Mouse (Mus musculus): ENCODE measurements around the gene Slc25a21.

The Slc25a21 gene

DNA sequence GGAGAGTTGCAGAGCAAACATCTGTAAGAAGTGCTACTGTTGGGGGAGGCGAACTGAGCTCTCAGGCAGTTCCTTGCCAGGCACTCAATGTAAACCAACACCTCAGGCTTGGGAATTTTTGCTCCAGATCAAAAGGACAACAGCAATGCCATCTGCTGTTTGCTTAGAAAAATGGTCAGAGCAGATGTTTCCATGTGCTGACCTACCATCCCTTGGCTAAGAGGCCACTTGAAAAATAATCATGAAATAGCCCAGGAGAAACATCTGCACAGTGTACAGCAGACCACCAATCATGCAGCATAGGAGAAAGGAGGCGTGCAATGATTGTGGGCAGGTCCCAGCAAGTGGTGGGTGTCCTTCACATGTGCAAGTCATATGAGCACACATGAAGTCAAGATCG lies 180.9 kb downstream of the Slc25a21 start:
- DNase-seq: peak in 1 of 2 experiments; percentile 17

DNA sequence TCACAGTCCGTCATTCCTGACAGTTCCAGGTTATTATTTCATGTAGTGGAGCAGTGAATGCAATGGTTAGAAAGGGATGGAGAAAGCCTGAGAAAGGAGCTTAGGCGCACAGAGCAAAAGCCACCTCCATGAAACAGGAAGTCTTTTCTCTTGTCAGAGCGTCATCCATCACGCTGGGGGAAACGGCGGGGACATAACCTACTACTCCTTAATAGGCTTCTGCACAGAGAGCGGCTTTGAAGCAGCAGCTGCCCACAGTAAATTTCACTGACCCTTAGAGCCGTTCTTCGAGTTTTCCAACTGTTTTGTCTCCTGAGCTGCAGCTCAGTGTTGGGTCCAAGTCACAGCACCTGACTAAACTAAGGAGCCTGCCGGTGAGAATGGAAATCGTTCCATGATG lies 188.3 kb downstream of the Slc25a21 start:
- no peak for DNase-seq

- peak in 1 of 2 experiments; percentile 61 for DNase-seq
Measured at GRCm38 (mm10) chr12:56986049-56986448, 211.2 kb downstream of the Slc25a21 start.

DNA sequence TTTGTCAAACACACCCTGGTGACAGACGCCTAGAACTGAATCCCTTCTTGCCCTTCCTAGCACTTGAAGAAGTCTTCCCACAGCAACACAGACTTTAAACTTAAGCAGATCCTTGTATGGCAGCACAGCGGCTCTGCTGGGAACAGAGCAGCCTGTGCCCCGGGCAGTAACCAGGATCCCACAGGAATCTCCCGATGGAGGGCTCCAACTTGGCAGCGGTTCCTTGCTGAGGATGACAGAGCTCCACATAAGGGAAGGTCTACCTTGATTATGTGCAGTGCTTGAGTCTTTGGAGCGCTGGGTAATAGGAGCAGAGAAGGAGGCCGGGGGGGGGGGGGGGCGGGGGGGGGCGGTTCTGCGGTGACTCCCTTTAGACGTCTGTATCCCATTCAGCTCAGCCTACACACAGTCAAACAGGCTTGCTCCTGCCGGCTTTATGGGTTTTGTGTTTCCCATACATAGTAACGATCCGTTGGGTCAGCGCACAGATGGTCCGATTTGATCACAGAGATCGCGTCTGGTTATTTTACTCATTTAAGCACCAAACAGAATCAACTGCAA lies 215.1 kb downstream of the Slc25a21 start:
- no peak for DNase-seq

DNA sequence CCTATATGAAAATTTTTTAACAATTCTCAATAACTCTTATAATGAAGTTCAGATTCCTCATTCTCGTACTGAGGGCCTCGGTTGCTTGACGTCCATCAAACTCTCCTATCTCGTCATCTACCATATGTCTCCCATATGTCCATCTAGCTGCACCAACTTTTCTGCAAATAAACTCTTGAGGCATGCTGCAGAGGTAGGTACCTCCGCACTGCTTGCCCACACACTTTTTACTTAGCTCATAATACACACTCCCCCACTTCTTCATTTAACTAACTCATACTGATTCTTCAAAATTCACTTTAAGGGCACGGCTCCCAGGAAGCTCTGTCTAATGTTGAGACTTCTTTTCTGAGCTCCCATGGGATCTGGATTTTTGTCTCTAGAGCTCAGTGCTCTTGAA lies 222.0 kb downstream of the Slc25a21 start:
- DNase-seq: no peak

- DNase-seq: no peak
Measured at GRCm38 (mm10) chr12:56963236-56963635, 234.0 kb downstream of the Slc25a21 start.

DNA sequence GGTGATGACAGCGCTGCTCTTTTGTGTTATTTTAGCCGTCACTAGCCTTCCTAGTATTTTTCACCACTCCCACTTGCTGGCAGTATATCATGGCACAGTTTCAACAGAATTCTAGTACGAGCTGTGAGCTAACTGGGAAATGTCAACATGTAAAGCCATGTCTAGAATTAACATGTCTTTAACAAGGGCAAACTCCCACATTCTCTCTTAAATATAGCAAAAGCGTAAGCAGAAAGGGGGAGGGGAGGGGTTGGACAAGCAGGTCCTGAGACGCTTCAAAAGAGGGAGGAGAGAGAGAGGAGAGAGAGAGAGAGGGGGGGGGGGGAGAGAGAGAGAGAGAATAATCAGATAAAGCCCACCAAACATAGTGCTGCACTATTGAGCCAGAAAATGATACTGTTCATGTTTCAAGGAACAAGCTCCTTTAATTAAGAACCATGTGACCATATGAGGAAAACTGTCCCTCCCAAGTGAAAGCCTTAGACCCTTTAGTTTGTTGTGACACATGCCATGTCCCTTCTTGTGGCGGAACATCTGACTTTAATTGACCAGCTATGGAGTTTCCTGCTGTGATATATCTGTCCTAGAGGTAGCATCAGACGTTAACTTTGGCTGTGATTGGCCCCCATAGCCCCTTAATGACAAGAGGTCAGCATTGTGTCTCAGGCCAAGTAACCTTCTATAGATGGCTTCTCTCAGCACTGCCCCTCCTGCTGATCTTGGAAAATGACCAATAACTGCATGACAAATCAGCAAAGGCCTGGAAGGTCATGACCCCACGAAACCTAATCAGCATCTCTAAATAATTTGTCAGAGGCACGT lies 237.8 kb downstream of the Slc25a21 start:
- no peak for DNase-seq

DNA sequence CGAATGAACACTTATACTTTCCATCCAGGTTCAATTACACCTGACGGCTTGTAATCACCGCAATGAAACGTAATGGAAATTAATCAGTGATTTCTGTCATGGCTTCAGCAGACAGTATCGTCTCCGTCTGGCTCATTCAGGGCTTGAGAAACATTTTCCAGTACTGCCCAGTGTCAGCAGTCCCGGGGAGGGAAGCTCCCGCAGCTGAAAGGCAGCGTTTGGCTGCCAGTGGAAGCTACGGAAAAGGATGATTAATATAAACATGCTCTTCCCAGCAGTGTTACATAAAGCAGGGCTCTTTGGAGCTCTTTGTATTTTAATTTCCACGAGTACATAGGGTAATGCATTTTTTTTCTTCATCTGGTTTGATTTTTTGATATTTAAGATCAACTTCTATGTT lies 239.0 kb downstream of the Slc25a21 start:
- DNase-seq: no peak

- DNase-seq: no peak
Measured at GRCm38 (mm10) chr12:56951749-56952657, 245.3 kb downstream of the Slc25a21 start.

GRCm38 (mm10) chr12:56944265-56944664 lies 253.0 kb downstream of the Slc25a21 start:
- no peak for DNase-seq

GRCm38 (mm10) chr12:56940861-56941260 lies 256.4 kb downstream of the Slc25a21 start:
- no peak for DNase-seq

- DNase-seq: no peak
Measured at GRCm38 (mm10) chr12:56918145-56918544, 279.1 kb downstream of the Slc25a21 start.

GRCm38 (mm10) chr12:56906476-56906875 lies 290.8 kb downstream of the Slc25a21 start:
- DNase-seq: no peak

DNA sequence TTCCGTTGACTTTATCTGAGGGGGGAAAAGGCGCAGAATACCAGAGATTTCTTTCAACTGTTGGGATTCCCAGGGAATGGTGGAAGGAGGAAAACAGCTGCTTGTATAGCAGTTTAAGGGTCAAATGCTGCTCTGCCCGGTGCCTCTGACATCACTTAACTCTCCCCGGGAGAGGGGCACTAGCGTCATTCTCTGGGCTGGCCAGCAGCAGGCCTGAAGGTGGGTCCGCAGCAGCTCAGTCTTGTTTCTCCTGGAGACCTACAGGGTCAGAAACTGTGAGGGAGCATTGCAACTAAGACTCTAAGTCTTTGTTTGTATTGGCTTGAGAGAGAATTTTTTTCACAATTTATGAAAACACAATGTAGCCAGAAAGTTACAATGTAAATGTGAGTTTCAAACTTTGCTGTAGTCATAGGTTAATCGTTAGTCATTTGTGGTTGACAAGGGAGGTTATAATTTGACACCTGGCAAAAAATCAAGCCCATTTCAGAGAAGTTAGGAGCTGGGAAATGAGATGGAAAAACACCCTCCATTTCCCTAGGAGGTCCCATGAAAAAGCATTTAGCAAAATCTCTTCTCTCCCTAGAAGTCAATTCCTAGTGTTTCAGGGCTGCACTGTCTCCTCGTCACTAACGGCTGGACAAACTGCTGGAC lies 291.5 kb downstream of the Slc25a21 start:
- DNase-seq: no peak

GRCm38 (mm10) chr12:56905222-56905621 lies 292.1 kb downstream of the Slc25a21 start:
- no peak for DNase-seq

DNA sequence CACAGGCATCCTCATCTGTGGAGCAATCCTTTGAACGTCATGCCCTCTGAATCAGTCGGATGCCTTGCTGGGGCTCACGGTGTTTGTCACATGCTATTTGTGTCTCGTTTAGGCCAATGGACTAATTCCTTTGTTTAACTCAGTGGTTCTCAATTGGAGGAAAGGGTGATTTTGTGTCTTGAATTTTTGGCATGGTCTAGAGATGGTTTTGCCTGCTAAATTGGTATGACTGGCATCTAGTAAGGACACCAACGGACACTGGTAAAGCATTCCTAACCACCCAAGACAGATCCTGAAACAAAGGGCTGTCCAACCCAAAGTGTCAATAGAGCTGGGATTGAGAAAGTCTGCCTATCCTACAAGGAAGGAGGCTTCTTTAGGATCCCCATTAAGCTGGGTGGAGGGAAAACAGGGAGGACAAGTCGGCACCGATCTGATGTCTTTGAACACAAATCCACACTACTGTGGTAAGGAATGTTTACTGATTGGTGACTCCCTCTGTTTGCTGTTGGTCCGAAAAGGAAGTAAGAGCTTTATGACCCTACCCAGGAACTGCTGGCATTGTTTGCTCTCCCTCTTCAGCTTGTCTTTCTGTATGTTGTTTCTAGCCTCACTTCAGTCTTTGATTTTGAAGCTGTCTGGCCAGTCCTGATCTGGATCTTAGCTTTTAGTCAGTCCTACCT lies 294.4 kb downstream of the Slc25a21 start:
- DNase-seq: no peak

GRCm38 (mm10) chr12:56897976-56898375 lies 299.3 kb downstream of the Slc25a21 start:
- DNase-seq: no peak

GRCm38 (mm10) chr12:56897221-56897937 lies 299.9 kb downstream of the Slc25a21 start:
- no peak for DNase-seq

GRCm38 (mm10) chr12:56894963-56895362 lies 302.3 kb downstream of the Slc25a21 start:
- no peak for DNase-seq

DNA sequence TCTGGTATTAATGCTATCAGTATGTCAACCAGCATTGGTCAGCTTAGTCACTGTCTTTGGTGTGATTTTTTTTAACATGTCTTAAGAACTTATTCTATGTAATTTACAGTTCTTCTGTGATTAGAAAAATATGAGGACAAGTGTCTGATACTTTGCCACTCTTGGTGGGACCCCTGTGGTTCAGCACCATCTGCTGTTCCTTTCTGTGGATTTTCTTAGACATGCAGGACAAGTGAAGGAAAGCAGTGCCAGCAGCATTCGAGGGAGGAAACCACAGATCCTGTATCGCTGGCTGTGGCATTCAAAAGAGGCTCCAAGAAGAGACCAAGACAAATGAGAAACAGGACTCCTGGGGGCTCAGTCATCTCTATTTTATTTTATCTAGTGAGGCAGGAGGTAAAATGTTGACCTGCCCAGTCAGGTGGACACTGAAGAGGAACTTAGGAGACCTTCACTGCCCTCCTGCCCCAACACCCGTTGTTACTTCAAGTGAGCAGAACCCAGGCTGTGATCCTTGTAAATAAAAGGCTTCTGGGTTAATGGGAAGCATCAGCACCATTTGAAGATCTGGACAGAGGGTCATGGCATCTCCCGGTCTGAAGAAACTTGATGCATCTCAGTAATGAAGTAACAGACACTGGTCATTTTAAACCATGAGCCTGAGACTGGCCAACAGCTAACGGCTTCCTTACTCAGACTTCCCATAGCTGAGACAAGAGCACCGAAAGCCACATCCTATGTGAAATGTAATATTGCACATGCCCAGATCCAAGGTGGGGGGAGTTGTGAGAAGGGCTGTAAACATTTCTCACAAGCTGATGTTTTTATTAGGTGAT lies 306.2 kb downstream of the Slc25a21 start:
- no peak for DNase-seq

DNA sequence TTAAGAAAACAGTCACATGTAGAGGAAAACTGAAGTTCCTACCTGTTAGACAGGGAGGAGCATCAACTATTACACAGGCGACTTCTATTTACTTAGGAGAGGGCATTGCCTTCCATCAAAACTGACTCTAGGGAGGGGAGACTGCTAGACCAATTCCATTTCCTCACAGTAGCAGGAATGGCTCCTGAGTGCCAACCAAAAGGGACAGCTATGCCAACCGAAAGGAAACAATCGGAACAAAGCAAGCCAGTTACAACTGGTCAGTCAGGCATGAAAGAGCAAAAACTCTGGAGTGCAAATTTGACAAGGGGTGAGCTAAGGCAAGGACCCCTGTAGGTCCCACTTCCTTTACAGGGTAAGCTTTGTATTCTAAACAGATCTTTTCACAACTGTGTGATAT lies 319.5 kb downstream of the Slc25a21 start:
- no peak for DNase-seq

Measured in lung, postnatal 4 days (tissue).